Mouse (Mus musculus) kidney, postnatal 0 days (tissue): ENCODE measurements around the gene Gm20388. TPM values are rescaled to one million over a fixed set of nuclear protein-coding genes. Genes with fewer than 3 reads are reported as not detected.

ENCODE experiments used
- ATAC-seq: fragments of 200-750 bp; cut with Nextera tagmentation; replicated peaks from 2 replicates; pipeline ENCODE4 v1.8.0; 2017; ENCODE audit warnings: low read depth, moderate number of reproducible peaks, moderate TSS enrichment, moderate library complexity; ENCODE audit not compliant: low FRiP score
- DNase-seq: peaks from one replicate; pipeline ENCODE4 v3.0.0-alpha.2; 2016; ENCODE audit warnings: low spot score
- H3K27ac ChIP-seq: fragments of 300-500 bp; sonication (generic); 2 replicates; pipeline ENCODE4 v1.5.1; 2014; ENCODE audit warnings: mild to moderate bottlenecking
- H3K27me3 ChIP-seq: fragments of 300-500 bp; sonication (generic); 2 replicates; pipeline ENCODE4 v1.6.1; 2014; ENCODE audit warnings: low read length, mixed read lengths; ENCODE audit not compliant: insufficient read depth
- H3K36me3 ChIP-seq: fragments of 300-500 bp; sonication (generic); 2 replicates; pipeline ENCODE4 v1.6.1; 2014; ENCODE audit warnings: low read length, mixed read lengths; ENCODE audit not compliant: insufficient read depth
- H3K4me1 ChIP-seq: fragments of 300-500 bp; sonication (generic); replicated peaks from 2 replicates; pipeline ENCODE4 v1.6.1; 2014; ENCODE audit warnings: antibody characterized with exemption, low read length, mixed read lengths; ENCODE audit not compliant: insufficient read depth
- H3K4me2 ChIP-seq: fragments of 300-500 bp; sonication (generic); 2 replicates; pipeline ENCODE4 v1.6.1; 2014; ENCODE audit warnings: mild to moderate bottlenecking, low read length, moderate library complexity, mixed read lengths
- H3K4me3 ChIP-seq: fragments of 300-500 bp; sonication (generic); replicated peaks from 2 replicates; pipeline ENCODE4 v1.5.1; 2014; ENCODE audit warnings: low read depth, low read length
- H3K9ac ChIP-seq: fragments of 300-500 bp; sonication (generic); 2 replicates; pipeline ENCODE4 v1.6.1; 2014; ENCODE audit warnings: low read depth, low read length
- H3K9me3 ChIP-seq: fragments of 300-500 bp; sonication (generic); replicated peaks from 2 replicates; pipeline ENCODE4 v1.6.1; 2016; ENCODE audit warnings: low read length, inconsistent platforms, mixed read lengths
- CTCF ChIP-seq: IDR thresholded peaks from 2 replicates; pipeline ENCODE4 v1.5.1; 2016; ENCODE audit warnings: antibody characterized with exemption, low read depth, mild to moderate bottlenecking, moderate library complexity
- WGBS: fragments of 180-500 bp; shearing (Covaris S2); extraction: QIAGEN DNeasy Blood & Tissue Kit; methylation state at CpG from one replicate; pipeline ENCODE4 v1.1.7; 2014; 5-methylcytosine and 5-hydroxymethylcytosine counted together
- polyA plus RNA-seq: library from polyadenylated mRNA; unstranded; fragments of >200 nt; fragmentation: Nextera tagmentation; extraction: Ambion mirVana; gene quantifications from 2 replicates; pipeline ENCODE4 v1.2.1, GENCODE M21; 2015

Gene Gm20388
- polyA plus RNA-seq, 1 experiment from 2014 or later: not detected

- no peak for ATAC-seq
These were observed 2199.7 kb downstream of the Gm20388 start for GRCm38 (mm10) chr8:122110240-122110866.

GRCm38 (mm10) chr8:122110867-122111253 is 2200.2 kb downstream of the Gm20388 start:
- Histone ChIP-seq H3K4me2 (no peak overlapping the region), H3K36me3 (no peaks in the 10 kb centered on the region), H3K4me3 (no peak overlapping the region), H3K9me3 (no peaks in the 10 kb centered on the region), H3K4me1 (no peaks in the 10 kb centered on the region), H3K27me3 (no peaks in the 10 kb centered on the region), H3K9ac (no peak overlapping the region), H3K27ac (no peak overlapping the region)
- 37% methylated on average over 6 of the region's 6 CpGs for WGBS
- ATAC-seq (no peak), DNase-seq (peak; percentile 44)
- no peak for TF ChIP-seq CTCF

More at GRCm38 (mm10) chr8:122110240-122110866, 2199.7 kb downstream of the Gm20388 start:
- no peaks in the 10 kb centered on the region for H3K27me3 ChIP-seq
- H3K4me2 ChIP-seq: no peak overlapping the region
- no peak for TF ChIP-seq CTCF
- no peaks in the 10 kb centered on the region for H3K9me3 ChIP-seq
- no peak overlapping the region for H3K27ac ChIP-seq
- H3K9ac ChIP-seq: no peak overlapping the region
- DNase-seq: no peak
- WGBS: 57% methylated on average over 20 of the region's 20 CpGs
- H3K4me1 ChIP-seq: no peaks in the 10 kb centered on the region
- no peak overlapping the region for H3K4me3 ChIP-seq
- H3K36me3 ChIP-seq: no peaks in the 10 kb centered on the region

GRCm38 (mm10) chr8:122111745-122112144 is 2201.1 kb downstream of the Gm20388 start:
- no peak overlapping the region for H3K4me3 ChIP-seq
- H3K4me1 ChIP-seq: no peaks in the 10 kb centered on the region
- H3K27me3 ChIP-seq: no peaks in the 10 kb centered on the region
- no peak for ATAC-seq
- 49% methylated on average over 11 of the region's 11 CpGs for WGBS
- no peak overlapping the region for H3K9ac ChIP-seq
- H3K27ac ChIP-seq: no peak overlapping the region
- DNase-seq: no peak
- H3K36me3 ChIP-seq: no peaks in the 10 kb centered on the region
- TF ChIP-seq CTCF: no peak
- no peaks in the 10 kb centered on the region for H3K9me3 ChIP-seq
- H3K4me2 ChIP-seq: no peak overlapping the region

GRCm38 (mm10) chr8:122112264-122112965 is 2201.8 kb downstream of the Gm20388 start:
- H3K27ac ChIP-seq: no peak overlapping the region
- 52% methylated on average over 14 of the region's 14 CpGs for WGBS
- H3K4me1 ChIP-seq: no peaks in the 10 kb centered on the region
- H3K4me3 ChIP-seq: no peak overlapping the region
- no peaks in the 10 kb centered on the region for H3K9me3 ChIP-seq
- no peaks in the 10 kb centered on the region for H3K27me3 ChIP-seq
- no peaks in the 10 kb centered on the region for H3K36me3 ChIP-seq
- DNase-seq: peak; percentile 46
- H3K9ac ChIP-seq: no peak overlapping the region
- H3K4me2 ChIP-seq: no peak overlapping the region
- no peak for TF ChIP-seq CTCF
- ATAC-seq: no peak

- H3K27ac ChIP-seq: no peak overlapping the region
- no peaks in the 10 kb centered on the region for H3K4me1 ChIP-seq
- no peaks in the 10 kb centered on the region for H3K9me3 ChIP-seq
- H3K36me3 ChIP-seq: no peaks in the 10 kb centered on the region
- 94% methylated on average over 2 of the region's 2 CpGs for WGBS
- no peak for ATAC-seq
- no peak overlapping the region for H3K4me3 ChIP-seq
- no peak for TF ChIP-seq CTCF
- DNase-seq: no peak
- H3K4me2 ChIP-seq: no peak overlapping the region
- H3K9ac ChIP-seq: no peak overlapping the region
- no peaks in the 10 kb centered on the region for H3K27me3 ChIP-seq
These were observed 2204.2 kb downstream of the Gm20388 start for GRCm38 (mm10) chr8:122114890-122115289.

- no peak overlapping the region for H3K4me2 ChIP-seq
- H3K4me1 ChIP-seq: no peaks in the 10 kb centered on the region
- H3K9ac ChIP-seq: no peak overlapping the region
- no peaks in the 10 kb centered on the region for H3K9me3 ChIP-seq
- H3K4me3 ChIP-seq: no peak overlapping the region
- no peaks in the 10 kb centered on the region for H3K27me3 ChIP-seq
- no peak for TF ChIP-seq CTCF
- H3K36me3 ChIP-seq: no peaks in the 10 kb centered on the region
- H3K27ac ChIP-seq: no peak overlapping the region
- no peak for ATAC-seq
- DNase-seq: no peak
- 93% methylated on average over 7 of the region's 7 CpGs for WGBS
These were observed 2206.2 kb downstream of the Gm20388 start for GRCm38 (mm10) chr8:122116716-122117357.
